Mouse (Mus musculus): ENCODE results near the gene Armc10.

DNA sequence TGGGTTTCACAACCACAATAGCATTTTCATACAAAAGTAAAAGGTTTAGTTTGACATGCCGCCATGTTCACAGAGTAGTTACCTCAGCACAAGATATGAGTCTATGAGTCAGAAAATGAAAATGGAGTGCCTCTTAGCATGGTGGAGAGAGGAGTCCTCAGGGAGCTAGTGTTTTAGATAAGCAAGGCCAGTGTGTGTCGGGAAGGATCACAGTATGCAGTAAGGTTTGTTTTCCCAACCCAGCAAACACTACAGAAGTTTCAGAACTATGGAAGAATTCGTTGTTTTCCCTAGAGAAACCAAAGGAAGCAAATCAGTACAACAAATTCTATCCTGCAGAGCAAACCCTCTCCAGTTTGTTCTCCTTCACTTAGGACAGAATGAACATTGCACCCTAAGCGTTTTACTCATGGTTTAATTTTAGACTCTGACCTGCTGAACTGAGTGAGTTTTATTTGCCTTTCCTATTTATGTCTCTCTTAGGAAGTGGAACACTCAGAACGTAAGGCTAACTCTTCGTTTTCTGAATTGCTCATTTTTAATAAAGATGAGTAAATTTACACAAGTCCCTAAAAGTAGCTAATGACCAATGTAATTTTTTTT, 57.4 kb downstream of the Armc10 start:
- no peak for TF ChIP-seq CTCF (IDR thresholded peaks at IDR 0.05; ENCODE audit: low read depth)
- TF ChIP-seq EP300 (IDR thresholded peaks at IDR 0.05; ENCODE audit: low read depth): no peak
